In genomic region chr8:111787683-111788082, GRCm38 (mm10) we compare ENCODE assay signal across 9 mouse cellular contexts. TPM values are rescaled to one million over a fixed set of nuclear protein-coding genes. Genes with fewer than 3 reads are reported as not detected.
DNase-seq lines count a peak whose midpoint lies in the region; ATAC-seq and TF ChIP-seq lines count a peak whose summit lies in the region.
"Had no signal": no experiment of that assay in that cellular context is flagged by ENCODE, and none has a peak within 500 bp of the region (broad histone marks: within the 10 kb centered on the region; RNA-seq: fewer than 3 reads in every experiment).

No protein-coding gene starts in this region.

- WGBS in heart, embryonic 12.5 days: 45% methylated on average over 4 of the region's 4 CpGs
- 42% methylated on average over 4 of the region's 4 CpGs for WGBS in kidney, postnatal 0 days

- DNase-seq in heart, adult 18-20 months: no peak
- peak; percentile 14 for DNase-seq in right cerebral cortex, postnatal 4 days
- DNase-seq in right cerebral cortex, adult 2 months (ENCODE audit: low spot score in 2 of 2): no peak
- no peak for DNase-seq in kidney, postnatal 0 days (ENCODE audit: low spot score)
- DNase-seq in Muller cell, postnatal 12 days (ENCODE audit: inconsistent ontology term): no peak
- DNase-seq in frontal cortex, postnatal 36 days (ENCODE audit: low spot score in 2 of 2): no peak
- DNase-seq in frontal cortex, postnatal 14 days (ENCODE audit: low spot score in 2 of 2): no peak
- DNase-seq: thymus, adult 2 months had no signal

- TF ChIP-seq CTCF in kidney, postnatal 0 days (IDR thresholded peaks at IDR 0.05; ENCODE audit: low read depth): no peak

- H3K4me3 ChIP-seq in heart, embryonic 12.5 days: no peak overlapping the region
- H3K4me3 ChIP-seq in kidney, postnatal 0 days (replicated peaks; ENCODE audit: low read depth, low read length): no peak overlapping the region

- H3K36me3 ChIP-seq in heart, embryonic 12.5 days: 0 out of 2 replicates have a peak, but pooled peaks cover 8% of the 10 kb centered on the region
- H3K36me3 ChIP-seq in kidney, postnatal 0 days (ENCODE audit: insufficient read depth, low read length): no peaks in the 10 kb centered on the region

- H3K9me3 ChIP-seq in heart, embryonic 12.5 days (replicated peaks): no peaks in the 10 kb centered on the region
- H3K9me3 ChIP-seq in kidney, postnatal 0 days (replicated peaks; ENCODE audit: low read length): no peaks in the 10 kb centered on the region

- H3K4me1 ChIP-seq in heart, embryonic 12.5 days (replicated peaks): peaks cover 47% of the 10 kb centered on the region
- H3K4me1 ChIP-seq in kidney, postnatal 0 days (replicated peaks; ENCODE audit: insufficient read depth, low read length): 0 out of 2 replicates have a peak, but pooled peaks cover 5% of the 10 kb centered on the region

- no peaks in the 10 kb centered on the region for H3K27me3 ChIP-seq in heart, embryonic 12.5 days (replicated peaks)
- H3K27me3 ChIP-seq in kidney, postnatal 0 days (ENCODE audit: insufficient read depth, low read length): no peaks in the 10 kb centered on the region

- peak overlapping the region; percentile 32; the same call in 1 of the 2 replicates for H3K27ac ChIP-seq in heart, embryonic 12.5 days (ENCODE audit: poor library complexity, severe bottlenecking)
- H3K27ac ChIP-seq in kidney, postnatal 0 days: peak overlapping the region; percentile 20; the same call in 1 of the 2 replicates

- peak overlapping the region; percentile 26; the same call in 1 of the 2 replicates for H3K9ac ChIP-seq in heart, embryonic 12.5 days
- no peak overlapping the region for H3K9ac ChIP-seq in kidney, postnatal 0 days (ENCODE audit: low read depth, low read length)

- no peak overlapping the region; the same call in 1 of the 2 replicates for H3K4me2 ChIP-seq in heart, embryonic 12.5 days
- H3K4me2 ChIP-seq in kidney, postnatal 0 days (ENCODE audit: low read length): no peak overlapping the region

- ATAC-seq in heart, embryonic 12.5 days (ENCODE audit: insufficient number of reproducible peaks, low FRiP score): peak; percentile 19; the same call in 1 of the 2 replicates
- no peak for ATAC-seq in kidney, postnatal 0 days (replicated peaks; ENCODE audit: low FRiP score, low read depth)

RNA-seq across cellular contexts. Expression of gene Bcar1, which starts 44.1 kb away (rescaled TPM):
- polyA plus RNA-seq in heart, embryonic 12.5 days (2016; fragmentation: Nextera tagmentation; extraction: Ambion mirVana): 46.4 and 47.2 TPM in 2 replicates
- total RNA-seq in heart, adult 18-20 months (2021): 10 to 100 TPM; 18.9 to 19.1 TPM
- polyA plus RNA-seq in kidney, postnatal 0 days (2015; fragmentation: Nextera tagmentation; extraction: Ambion mirVana): 48.7 and 49.1 TPM in 2 replicates
